Mouse (Mus musculus) liver, embryonic 14.5 days (tissue): Measurements from ENCODE around the gene Ddx5.

ENCODE experiments used
- CTCF ChIP-seq: IDR thresholded peaks from 2 replicates; pipeline ENCODE4 v1.5.1; 2016; ENCODE audit warnings: antibody characterized with exemption, low read depth, control low read depth
- EP300 ChIP-seq: IDR thresholded peaks from 2 replicates; pipeline ENCODE4 v1.6.1; 2016; ENCODE audit warnings: antibody characterized with exemption, low read depth

DNA sequence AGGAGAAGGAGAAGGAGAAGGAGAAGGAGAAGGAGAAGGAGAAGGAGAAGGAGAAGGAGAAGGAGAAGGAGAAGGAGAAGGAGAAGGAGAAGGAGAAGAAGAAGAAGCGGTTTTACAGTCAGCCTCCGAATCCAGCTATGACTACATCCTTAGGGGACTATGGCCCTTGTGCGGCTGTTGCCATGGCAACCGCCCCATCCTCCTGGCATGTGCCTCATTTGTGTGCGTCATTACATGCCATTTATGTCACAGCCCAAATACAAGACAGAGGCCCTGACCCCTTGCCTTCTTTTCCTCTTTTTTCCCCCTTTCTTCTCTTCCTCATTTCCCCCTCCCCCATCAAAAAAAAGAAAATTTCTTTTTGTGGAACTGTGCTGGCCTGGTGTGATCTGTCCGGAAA, 47.8 kb downstream of the Ddx5 start:
- TF ChIP-seq EP300 (no peak), CTCF (no peak)
